Mouse (Mus musculus) neural tube, embryonic 14.5 days (tissue): ENCODE results near the gene Npr2. TPM values are rescaled to one million over a fixed set of nuclear protein-coding genes. Genes with fewer than 3 reads are reported as not detected.

Experiments used
- ATAC-seq: fragments of 200-750 bp; cut with Nextera tagmentation; 2 replicates; pipeline ENCODE4 v1.8.0; 2017; ENCODE audit warnings: low read depth, mild to moderate bottlenecking, moderate TSS enrichment, moderate library complexity
- H3K27ac ChIP-seq: fragments of 300-500 bp; sonication (generic); 2 replicates; pipeline ENCODE4 v1.5.1; 2014; ENCODE audit warnings: low read depth, mild to moderate bottlenecking, control low read depth, low read length, moderate library complexity, mixed read lengths
- H3K27me3 ChIP-seq: fragments of 300-500 bp; sonication (generic); 2 replicates; pipeline ENCODE4 v1.6.1; 2014; ENCODE audit warnings: low read length; ENCODE audit not compliant: control insufficient read depth, insufficient read depth
- H3K36me3 ChIP-seq: fragments of 300-500 bp; sonication (generic); 2 replicates; pipeline ENCODE4 v1.6.1; 2014; ENCODE audit warnings: low read length, mixed read lengths; ENCODE audit not compliant: control insufficient read depth, insufficient read depth
- H3K4me1 ChIP-seq: fragments of 300-500 bp; sonication (generic); 2 replicates; pipeline ENCODE4 v1.6.1; 2014; ENCODE audit warnings: low read length; ENCODE audit not compliant: control insufficient read depth, insufficient read depth
- H3K4me2 ChIP-seq: fragments of 300-500 bp; sonication (generic); 2 replicates; pipeline ENCODE4 v1.6.1; 2014; ENCODE audit warnings: mild to moderate bottlenecking, low read depth, low read length, control low read depth
- H3K4me3 ChIP-seq: fragments of 300-500 bp; sonication (generic); 2 replicates; pipeline ENCODE4 v1.5.1; 2014; ENCODE audit warnings: low read depth, low read length, control low read depth, mixed read lengths
- H3K9ac ChIP-seq: fragments of 300-500 bp; sonication (generic); replicated peaks from 2 replicates; pipeline ENCODE4 v1.6.1; 2014; ENCODE audit warnings: low read depth, mild to moderate bottlenecking, control low read depth, low read length, mixed read lengths
- H3K9me3 ChIP-seq: fragments of 300-500 bp; sonication (generic); 2 replicates; pipeline ENCODE4 v1.6.1; 2016; ENCODE audit warnings: low read length; ENCODE audit not compliant: control insufficient read depth
- WGBS: fragments of 180-500 bp; shearing (Covaris S2); extraction: QIAGEN DNeasy Blood & Tissue Kit; methylation state at CpG from one replicate; pipeline ENCODE4 v1.1.7; 2014; 5-methylcytosine and 5-hydroxymethylcytosine counted together
- polyA plus RNA-seq: library from polyadenylated mRNA; unstranded; fragments of >200 nt; fragmentation: Nextera tagmentation; extraction: Ambion mirVana; gene quantifications from 2 replicates; pipeline ENCODE4 v1.2.1, GENCODE M21; 2014

Npr2 gene
- polyA plus RNA-seq, 1 experiment from 2014 or later: 15.9 TPM

GRCm38 (mm10) chr4:43655656-43656338, 24.1 kb downstream of the Npr2 start:
- Histone ChIP-seq H3K4me1 (no peaks in the 10 kb centered on the region; the same call in 1 of the 2 replicates), H3K27me3 (no peaks in the 10 kb centered on the region), H3K4me3 (peak overlapping the region; percentile 72), H3K4me2 (peak overlapping the region; percentile 83), H3K9ac (peak overlapping the region; percentile 78), H3K36me3 (no peaks in the 10 kb centered on the region), H3K9me3 (no peaks in the 10 kb centered on the region), H3K27ac (peak overlapping the region; percentile 92)
- WGBS: 5% methylated on average over 30 of the region's 34 CpGs
- no peak; the same call in 1 of the 2 replicates for ATAC-seq

- Histone ChIP-seq H3K4me2 (peak within 1 kb of the TSS; percentile 83), H3K9ac (peak within 1 kb of the TSS; percentile 78)
- under 1% methylated on average over 34 of the region's 34 CpGs for WGBS
Observed at GRCm38 (mm10) chr4:43656339-43657109, 24.8 kb downstream of the Npr2 start, which contains the start of gene Hint2. Gene Hint2, minus strand, starts transcription at chr4:43656466.

DNA sequence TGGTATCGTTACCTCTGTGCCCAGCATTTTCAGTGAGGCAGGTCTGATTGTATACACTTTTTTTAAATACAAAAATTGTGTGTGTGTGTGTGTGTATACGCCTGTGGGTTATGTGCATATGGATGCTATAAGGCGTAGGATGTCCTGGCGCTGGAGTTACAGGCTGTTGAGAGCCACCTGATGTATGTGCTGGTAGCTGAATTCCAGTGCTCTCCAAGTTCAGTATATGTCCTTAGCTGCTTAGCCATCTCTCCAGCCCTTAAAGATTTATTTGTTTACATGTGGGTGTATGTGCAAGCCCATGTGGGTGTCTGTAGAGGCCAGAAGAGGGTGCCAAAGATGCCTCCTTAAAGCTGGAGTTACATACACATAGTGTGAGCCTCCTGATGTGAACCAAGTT, 25.4 kb downstream of the Npr2 start:
- WGBS: 52% methylated on average over 4 of the region's 4 CpGs
- H3K9ac ChIP-seq: 0 out of 2 replicates have a peak overlapping the region, but pooled peaks have one; percentile 17
- peak overlapping the region; percentile 72 for H3K4me3 ChIP-seq
- no peak for ATAC-seq
- H3K4me2 ChIP-seq: peak overlapping the region; percentile 41; the same call in 1 of the 2 replicates
- H3K27me3 ChIP-seq: 0 out of 2 replicates have a peak, but pooled peaks cover 1% of the 10 kb centered on the region
- no peaks in the 10 kb centered on the region; the same call in 1 of the 2 replicates for H3K4me1 ChIP-seq
- no peaks in the 10 kb centered on the region for H3K36me3 ChIP-seq
- no peaks in the 10 kb centered on the region for H3K9me3 ChIP-seq
- H3K27ac ChIP-seq: no peak overlapping the region

More at GRCm38 (mm10) chr4:43656339-43657109, 24.8 kb downstream of the Npr2 start, which contains the start of gene Hint2:
- peak; percentile 98 for ATAC-seq
- H3K27ac ChIP-seq: peak within 1 kb of the TSS; percentile 92
- H3K4me1 ChIP-seq: no peaks in the 10 kb centered on the region; the same call in 1 of the 2 replicates
- peak within 1 kb of the TSS; percentile 72 for H3K4me3 ChIP-seq
- no peaks in the 10 kb centered on the region for H3K9me3 ChIP-seq
- no peaks in the 10 kb centered on the region for H3K27me3 ChIP-seq
- no peaks in the 10 kb centered on the region for H3K36me3 ChIP-seq

DNA sequence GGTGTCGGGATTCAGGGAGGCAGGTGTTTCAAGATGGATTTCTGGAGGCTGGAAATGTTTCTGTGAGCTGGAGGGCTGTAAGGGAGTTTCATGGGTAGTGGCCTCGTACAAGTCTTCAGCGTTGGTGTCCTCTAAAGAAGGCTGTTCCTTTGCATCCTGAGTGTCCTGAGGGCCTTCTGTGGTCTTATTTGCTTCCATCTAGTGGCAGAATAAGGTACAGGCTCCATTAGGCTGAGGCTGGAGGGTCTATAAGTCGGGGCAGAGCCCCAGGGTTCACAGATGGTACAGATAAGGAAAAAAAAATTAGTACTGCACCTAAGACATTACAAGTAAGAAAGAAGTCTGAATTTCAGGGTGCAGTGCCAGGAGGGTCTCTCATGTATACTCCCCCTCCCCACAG, 34.7 kb downstream of the Npr2 start:
- Histone ChIP-seq H3K4me2 (no peak overlapping the region), H3K9me3 (no peaks in the 10 kb centered on the region), H3K9ac (no peak overlapping the region), H3K4me3 (no peak overlapping the region), H3K27ac (no peak overlapping the region), H3K4me1 (peaks cover 19% of the 10 kb centered on the region), H3K36me3 (no peaks in the 10 kb centered on the region), H3K27me3 (peaks cover 8% of the 10 kb centered on the region)
- ATAC-seq: no peak
- 33% methylated on average over 4 of the region's 4 CpGs for WGBS

DNA sequence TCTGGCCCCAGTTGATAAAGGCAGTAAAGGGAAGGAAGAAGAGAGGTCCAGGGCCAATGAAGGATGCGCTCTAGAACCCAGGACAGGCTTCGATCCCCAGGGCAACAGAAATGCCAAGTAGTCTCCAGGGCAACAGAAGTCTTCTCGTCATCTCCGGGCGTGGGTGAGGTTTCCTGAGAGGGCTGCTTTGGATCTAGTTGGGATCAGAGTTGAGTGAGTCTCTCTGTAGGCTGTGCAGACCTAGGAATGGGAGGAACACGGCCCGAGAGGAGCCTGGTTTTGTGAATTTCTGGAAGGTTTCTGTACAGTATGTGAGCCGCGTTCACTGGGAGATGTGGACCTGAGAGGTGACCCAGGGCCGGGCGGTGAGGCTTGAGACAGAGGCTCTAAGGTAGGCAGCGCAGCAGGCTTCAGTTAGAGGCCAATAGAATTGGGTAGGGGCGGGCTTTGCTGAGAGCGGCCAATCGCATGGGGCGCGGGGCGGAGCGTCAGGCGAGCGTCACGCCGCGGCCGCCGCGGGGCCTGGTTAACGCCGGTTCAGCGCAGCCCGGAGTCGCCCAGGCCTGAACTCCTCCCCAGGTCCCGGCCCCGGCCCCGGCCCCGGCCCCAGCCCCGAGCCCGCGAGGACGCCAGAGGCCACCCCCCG, 37.2 kb downstream of the Npr2 start, which contains the start of the genes Tmem8b and Fam221b:
TSS of gene Tmem8b (plus strand) at position 190 of the 646 bp plus-strand sequence.
TSS of gene Fam221b (minus strand) at position 364 of the 646 bp plus-strand sequence.
- 1% methylated on average over 16 of the region's 41 CpGs for WGBS
- ATAC-seq: peak; percentile 94
- Histone ChIP-seq H3K9ac (peak within 1 kb of the TSS; percentile 98), H3K27ac (peak within 1 kb of the TSS; percentile 58), H3K4me2 (peak within 1 kb of the TSS; percentile 93), H3K36me3 (no peaks in the 10 kb centered on the region), H3K9me3 (no peaks in the 10 kb centered on the region), H3K27me3 (no peaks in the 10 kb centered on the region), H3K4me3 (peak within 1 kb of the TSS; percentile 83), H3K4me1 (peaks cover 22% of the 10 kb centered on the region)

DNA sequence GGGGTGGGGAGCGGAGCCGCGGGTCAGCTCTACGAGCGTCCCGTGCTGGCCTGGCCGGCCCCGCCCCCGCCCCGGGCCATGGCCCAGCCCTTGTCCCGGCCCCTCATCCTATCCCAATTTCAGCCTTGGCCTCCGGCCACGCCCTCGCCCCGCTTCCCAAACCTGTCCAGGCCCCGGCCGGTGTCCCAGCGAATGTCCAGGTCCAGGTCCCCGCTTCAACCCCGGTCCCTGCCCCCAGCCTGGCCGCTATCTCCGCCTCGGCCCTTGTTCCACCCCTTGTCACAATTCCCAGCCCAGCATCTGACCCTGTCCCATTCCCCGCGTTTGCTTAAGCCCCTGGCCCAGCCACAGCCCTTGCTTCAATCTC, 37.7 kb downstream of the Npr2 start:
- Histone ChIP-seq H3K36me3 (peaks cover 2% of the 10 kb centered on the region), H3K9me3 (no peaks in the 10 kb centered on the region), H3K4me2 (peak overlapping the region; percentile 93), H3K4me3 (peak overlapping the region; percentile 83), H3K9ac (peak overlapping the region; percentile 98), H3K27me3 (no peaks in the 10 kb centered on the region), H3K27ac (peak overlapping the region; percentile 58; the same call in 1 of the 2 replicates), H3K4me1 (peaks cover 22% of the 10 kb centered on the region)
- ATAC-seq: peak; percentile 62
- under 1% methylated on average over 16 of the region's 25 CpGs for WGBS

DNA sequence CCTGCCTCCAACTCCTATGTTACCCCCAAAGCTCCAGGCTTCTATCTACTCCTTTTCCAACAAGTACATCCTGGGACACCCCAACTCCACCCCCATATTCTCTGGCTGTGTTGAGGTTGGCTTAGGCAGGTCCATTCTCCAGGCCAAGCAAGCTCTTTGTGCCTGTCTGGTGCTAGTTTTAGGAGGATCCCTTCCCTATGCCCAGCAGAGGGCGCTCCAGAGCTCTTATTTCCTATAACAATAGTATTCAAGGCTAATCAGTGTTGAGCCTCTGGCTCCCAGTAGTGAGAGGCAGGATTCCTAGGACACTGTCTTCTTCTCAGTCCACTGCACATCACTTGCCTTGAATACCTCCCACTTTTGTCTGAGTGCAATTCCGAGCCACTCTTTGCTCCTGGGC, 40.3 kb downstream of the Npr2 start:
- WGBS: 2% methylated on average over 2 of the region's 2 CpGs
- Histone ChIP-seq H3K4me2 (peak overlapping the region; percentile 93), H3K4me1 (peaks cover 22% of the 10 kb centered on the region), H3K9me3 (no peaks in the 10 kb centered on the region), H3K9ac (0 out of 2 replicates have a peak overlapping the region, but pooled peaks have one; percentile 11), H3K4me3 (peak overlapping the region; percentile 10; the same call in 1 of the 2 replicates), H3K27me3 (no peaks in the 10 kb centered on the region), H3K36me3 (peaks cover 21% of the 10 kb centered on the region), H3K27ac (no peak overlapping the region)
- no peak for ATAC-seq

DNA sequence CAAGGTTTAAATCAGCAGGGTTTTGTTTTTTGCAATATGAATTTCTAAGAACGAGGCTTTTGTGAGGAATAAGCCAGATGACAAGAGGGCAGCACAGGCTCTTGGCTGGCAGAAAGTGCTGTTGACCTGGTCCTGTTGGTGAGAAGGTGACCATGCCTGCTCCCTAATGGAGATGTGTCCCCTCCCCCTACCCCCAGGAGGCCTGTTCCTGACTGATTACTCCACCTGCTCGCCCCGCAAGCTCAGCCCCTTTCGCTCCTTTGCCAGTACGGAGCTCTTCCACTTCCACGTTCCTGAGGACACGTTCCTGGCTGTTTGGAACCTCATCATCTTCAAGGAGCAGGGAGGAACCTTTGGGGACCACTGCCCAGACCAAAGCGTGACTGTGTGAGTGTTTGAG, 42.0 kb downstream of the Npr2 start:
- Histone ChIP-seq H3K27ac (no peak overlapping the region), H3K9ac (no peak overlapping the region), H3K36me3 (peaks cover 29% of the 10 kb centered on the region), H3K4me3 (no peak overlapping the region), H3K4me1 (peaks cover 19% of the 10 kb centered on the region), H3K27me3 (no peaks in the 10 kb centered on the region), H3K4me2 (no peak overlapping the region), H3K9me3 (no peaks in the 10 kb centered on the region)
- WGBS: 67% methylated on average over 8 of the region's 8 CpGs
- no peak for ATAC-seq
